ENCODE assay signal across 18 mouse cellular contexts in the genomic region with DNA sequence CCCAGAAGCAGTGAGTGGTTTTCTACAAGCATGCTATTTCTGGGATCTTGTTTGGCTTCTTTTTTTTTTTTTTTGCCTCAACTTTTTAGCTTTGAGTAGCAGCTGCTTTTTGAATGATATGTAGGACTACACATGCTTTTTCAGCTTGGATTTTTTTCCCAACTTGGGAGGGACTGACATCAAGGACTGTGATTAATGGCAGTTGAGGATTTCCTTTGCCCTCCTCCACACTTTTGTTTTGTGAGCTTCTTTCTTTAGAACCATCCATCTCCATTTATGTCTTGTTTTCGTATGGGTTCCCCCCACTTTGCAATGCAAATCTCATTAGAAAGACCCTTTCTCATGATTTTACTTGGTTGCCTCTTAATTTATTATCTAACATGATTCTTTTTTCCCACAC.
A peak's percentile ranks its signal among the peaks of the same experiment; 100 is the strongest.
DNase-seq lines count a peak whose midpoint lies in the region; ATAC-seq lines count a peak whose summit lies in the region.
"Had no signal": no experiment of that assay in that cellular context is flagged by ENCODE, and none has a peak within 500 bp of the region (broad histone marks: within the 10 kb centered on the region; RNA-seq: fewer than 3 reads in every experiment).

No protein-coding gene starts in this region.

- intact Hi-C loops in heart, postnatal 10 days (cut with DNase I) = no loop called here

- peak; percentile 31; the same call in 1 of the 2 replicates for ATAC-seq in frontal cortex, adult (ENCODE audit: low TSS enrichment)
- ATAC-seq: CD4-positive, CD25-positive, alpha-beta regulatory T cell, adult 4 months; forebrain, embryonic 15.5 days; inflammation-experienced regulatory T-cells, adult 6 months; intestine, postnatal 0 days had no signal

- DNase-seq in frontal cortex, postnatal 14 days (ENCODE audit: low spot score in 2 of 2) = no peak
- peak; percentile 22 for DNase-seq in NIH3T3 (ENCODE audit: low read depth)
- DNase-seq in embryo, embryonic 10.5 days (ENCODE audit: low spot score) = peak; percentile 50
- peak; percentile 45 for DNase-seq in mesoderm, embryonic 11.5 days (ENCODE audit: low read depth, low spot score)
- no peak for DNase-seq in heart, postnatal 10 days
- no peak for DNase-seq in adrenal gland, postnatal 4 days (ENCODE audit: low spot score in 2 of 2)
- DNase-seq: adrenal gland, postnatal 25 days; B cell, adult 2 months; cerebellum, adult 11 months; cerebellum, adult 8-10 months; cerebellum, postnatal 14 days; gastrocnemius, postnatal 14 days; heart, adult 2 months had no signal

Comparison
In these comparisons a context has a peak if more than half of its experiments do, and no peak if none do; other contexts are left out.
1. DNase-seq: peak in NIH3T3 (single experiment), embryo, embryonic 10.5 days (single experiment) and mesoderm, embryonic 11.5 days (single experiment); none in frontal cortex, postnatal 14 days (0 of 2), heart, postnatal 10 days (0 of 2) and adrenal gland, postnatal 4 days (0 of 2).